Mouse (Mus musculus) embryonic fibroblast, embryonic 13.5 days (primary cell): ENCODE data around the gene Vdr.

Experiments used
- CTCF ChIP-seq: IDR thresholded peaks from 2 replicates; pipeline ENCODE4 v1.5.1; 2011; ENCODE audit warnings: mild to moderate bottlenecking, control low read depth, low read length, moderate library complexity, borderline replicate concordance; ENCODE audit not compliant: insufficient read depth
- POLR2A ChIP-seq: IDR thresholded peaks from 2 replicates; pipeline ENCODE4 v1.6.1; 2011; ENCODE audit warnings: low read depth, mild to moderate bottlenecking, control low read depth, low read length, moderate library complexity

DNA sequence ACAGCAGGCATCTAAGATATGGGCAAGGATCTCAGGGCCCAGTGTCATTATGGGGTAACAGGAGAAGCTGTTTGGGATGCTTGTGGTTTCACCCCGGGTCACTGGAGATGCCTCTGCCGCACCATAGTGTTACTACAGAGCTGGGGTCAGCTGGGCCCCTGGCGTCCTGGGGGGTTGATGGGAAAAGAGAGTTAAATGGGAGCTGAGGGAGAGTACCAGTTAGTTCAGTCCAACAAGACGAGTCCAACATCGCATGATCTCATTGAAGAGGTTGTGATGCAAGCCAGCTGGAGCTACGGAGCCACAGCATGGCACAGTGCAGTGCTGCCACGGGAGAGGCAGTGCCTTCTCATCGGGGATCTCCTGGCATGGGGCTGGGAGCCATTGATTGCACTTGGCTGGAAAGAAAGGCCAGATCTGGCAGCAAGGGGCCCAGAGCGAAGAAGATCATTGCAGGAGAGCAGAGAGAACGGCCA lies 22.9 kb downstream of the Vdr start:
- no peak for TF ChIP-seq CTCF
- no peak for TF ChIP-seq POLR2A
